Mouse (Mus musculus): ENCODE results near the gene Srrm4.
A peak's percentile ranks its signal among the peaks of the same experiment; 100 is the strongest.

Srrm4 gene

DNA sequence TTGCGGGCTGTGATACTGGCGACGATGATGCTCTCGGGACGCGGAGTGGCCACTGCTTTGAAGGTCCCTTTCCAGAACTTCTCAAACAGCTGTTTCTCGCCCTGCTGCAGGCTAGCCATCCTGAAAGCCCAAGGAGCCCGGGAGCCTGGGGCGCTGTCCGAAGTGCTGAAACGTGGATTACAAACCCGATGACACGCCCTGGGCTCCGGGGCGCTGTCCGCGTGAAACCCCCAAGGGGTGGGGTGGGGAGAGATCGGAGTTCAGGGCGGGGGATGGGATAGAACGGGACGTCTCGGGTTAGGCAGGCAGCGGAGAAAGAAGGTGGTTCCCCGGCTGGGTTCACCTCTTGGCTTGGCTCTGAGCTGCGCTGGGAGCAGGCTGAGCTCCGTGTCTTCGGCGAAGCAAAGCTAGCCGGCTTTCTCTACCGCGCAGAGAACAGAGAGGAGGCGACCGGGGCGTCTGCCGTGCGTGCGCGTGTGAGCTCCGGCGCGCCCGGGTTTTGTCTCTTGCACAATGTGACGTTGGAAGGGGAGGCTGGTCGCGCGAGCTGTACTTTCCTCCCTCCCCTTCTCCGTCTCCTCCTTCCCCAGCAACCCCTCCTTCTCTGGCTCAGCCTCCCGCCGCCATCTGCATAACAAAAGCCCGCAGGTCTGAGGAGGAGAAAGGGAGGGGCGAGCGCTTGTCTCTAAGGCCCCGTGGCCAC is at the start of gene Srrm4:
TSS of gene Srrm4 (minus strand) at position 472 of the 703 bp plus-strand sequence.
- peak; percentile 86 for DNase-seq (ENCODE audit: low spot score)

DNA sequence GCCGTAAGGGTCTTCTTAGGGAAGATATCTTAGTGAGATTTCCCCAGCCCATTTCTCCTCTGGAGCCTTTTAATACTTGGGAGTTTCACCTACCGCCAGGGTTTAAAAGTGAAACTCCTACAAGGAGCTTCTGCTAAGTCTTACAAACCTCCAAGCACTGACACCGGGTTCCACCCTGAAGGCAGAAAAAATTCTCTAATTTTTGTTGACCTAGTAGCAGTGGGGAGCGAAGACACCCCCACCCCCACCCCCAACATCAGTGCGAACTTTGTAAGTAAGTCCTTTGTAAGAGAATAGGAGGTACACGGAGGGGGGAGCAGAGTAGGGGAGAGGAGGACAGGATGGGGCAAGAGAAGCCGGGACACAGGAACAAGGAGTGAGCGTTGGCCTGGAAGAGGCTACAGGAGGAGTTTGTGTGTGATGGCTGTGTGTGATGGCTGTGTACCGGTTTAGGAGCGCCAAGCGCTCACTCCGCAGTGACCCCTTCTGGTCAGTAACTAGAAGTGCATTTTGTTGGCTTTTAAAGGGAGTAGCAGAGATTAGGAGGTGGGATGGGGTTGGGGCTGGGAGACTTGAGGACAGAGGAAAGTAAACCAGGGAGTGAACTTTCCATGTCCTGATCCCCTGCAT is 1.3 kb upstream of the Srrm4 start:
- DNase-seq (ENCODE audit: low spot score): peak; percentile 92

DNA sequence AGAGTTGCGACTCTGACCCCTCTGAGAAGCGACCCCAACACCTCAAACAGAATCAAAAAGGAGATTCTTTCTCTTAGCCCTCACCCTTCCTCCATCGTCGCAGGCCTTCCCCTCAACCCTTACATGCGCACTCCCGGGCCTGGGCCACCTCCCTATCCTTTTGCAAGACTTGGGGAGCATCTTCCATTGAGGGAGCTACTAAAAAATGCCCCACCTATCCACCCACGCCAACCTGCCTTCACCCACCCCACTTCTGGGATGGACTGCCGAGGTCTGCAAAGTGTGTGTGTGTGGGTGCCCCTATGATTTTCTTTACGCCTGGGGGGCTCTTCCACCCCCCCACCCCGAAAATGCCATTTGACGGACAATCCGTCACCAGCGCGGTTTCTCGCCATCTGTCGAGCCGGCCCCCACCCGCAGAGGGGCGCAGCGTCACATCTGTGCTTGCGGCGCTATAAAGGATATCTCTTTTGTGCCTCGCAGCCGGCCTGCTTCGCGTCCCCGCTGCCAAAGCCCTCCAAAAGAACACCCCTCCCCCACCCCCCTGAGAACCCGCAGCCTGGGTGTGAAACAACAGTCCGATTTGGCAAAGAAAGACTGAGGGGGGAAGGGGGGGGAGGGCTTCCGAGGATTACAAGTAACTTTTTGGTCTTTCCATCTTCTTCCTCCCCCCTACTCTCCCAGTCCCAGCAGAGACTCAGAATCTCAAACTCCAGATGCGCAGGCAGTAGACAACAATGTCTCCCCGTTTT is 608 bp upstream of the Srrm4 start:
- peak; percentile 75 for DNase-seq (ENCODE audit: low spot score)

DNA sequence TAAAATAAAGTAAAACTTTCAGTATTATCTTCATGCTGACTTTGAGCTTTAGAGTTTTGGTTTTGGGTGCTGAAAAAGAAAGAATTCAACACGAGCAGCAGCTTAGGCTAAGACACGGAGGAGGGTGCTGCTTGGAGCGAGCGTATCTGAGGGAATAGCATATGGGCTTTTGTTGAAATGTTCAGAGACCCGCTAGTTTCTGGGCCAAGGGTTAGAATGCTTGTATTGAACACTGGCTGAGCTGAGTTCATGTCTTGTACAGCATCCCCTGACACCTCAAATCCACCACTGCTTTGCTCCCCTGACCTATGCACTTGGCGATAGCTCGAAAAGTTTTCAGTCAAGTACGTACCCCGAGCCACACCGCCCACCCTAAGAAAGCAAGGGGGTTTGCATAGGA is 919 bp downstream of the Srrm4 start:
- DNase-seq (ENCODE audit: low spot score): no peak

DNA sequence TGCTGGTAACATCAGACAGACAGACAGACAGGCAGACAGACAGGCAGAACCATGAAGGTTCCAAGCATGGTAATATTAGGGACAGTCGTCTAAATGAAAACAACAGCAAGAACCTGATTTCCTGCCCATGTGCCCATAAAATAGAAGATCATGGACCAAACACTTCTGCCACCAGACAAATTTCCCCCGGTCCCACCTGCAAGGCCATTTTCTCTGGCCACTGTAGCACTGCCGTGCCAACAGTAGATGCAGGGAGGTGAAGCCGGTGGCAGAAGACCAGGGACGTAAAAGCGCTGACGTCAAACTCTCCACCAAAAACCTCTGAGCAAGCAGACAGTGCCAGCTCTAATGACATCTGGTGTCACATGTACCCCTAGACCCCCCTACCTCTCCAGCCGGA is 2.0 kb downstream of the Srrm4 start:
- no peak for DNase-seq (ENCODE audit: low spot score)

DNA sequence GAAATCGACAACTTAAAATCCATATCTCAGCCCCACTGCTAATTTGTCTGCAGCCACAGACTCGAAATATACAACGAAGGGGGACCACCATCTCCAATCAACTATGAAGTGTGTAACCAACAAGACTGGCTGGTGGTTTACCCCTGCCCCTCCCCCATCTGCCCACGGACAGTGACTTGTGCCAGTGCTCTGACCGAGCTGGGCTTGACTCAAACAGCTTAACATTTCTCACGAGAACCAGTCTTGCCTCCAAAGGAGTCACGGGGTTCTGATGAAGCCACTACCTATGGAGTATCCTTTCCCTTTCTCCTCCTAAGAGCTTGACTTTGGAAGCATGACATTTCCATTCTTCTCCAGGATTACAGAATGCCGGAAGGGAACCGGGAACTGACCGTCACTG is 2.8 kb downstream of the Srrm4 start:
- no peak for DNase-seq (ENCODE audit: low spot score)

DNA sequence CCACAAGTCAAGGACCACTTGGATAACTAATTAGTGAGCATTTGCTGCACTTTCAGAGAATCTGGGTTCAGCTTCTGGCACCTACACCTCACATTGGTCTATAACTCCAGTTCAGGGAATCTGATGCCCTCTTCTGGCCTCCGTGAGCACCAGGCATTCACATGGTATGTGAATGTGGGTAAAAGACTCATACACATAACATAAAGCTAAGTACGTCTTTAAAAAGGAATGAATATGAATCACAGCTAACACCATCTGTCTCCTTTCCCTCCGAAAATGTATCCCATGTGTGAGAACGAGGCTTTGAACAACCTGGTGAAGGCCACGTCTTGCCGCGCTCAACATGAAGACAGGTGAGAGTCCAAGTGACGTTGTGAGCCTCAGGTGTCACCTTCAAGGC is 12.1 kb downstream of the Srrm4 start:
- no peak for DNase-seq (ENCODE audit: low spot score)

DNA sequence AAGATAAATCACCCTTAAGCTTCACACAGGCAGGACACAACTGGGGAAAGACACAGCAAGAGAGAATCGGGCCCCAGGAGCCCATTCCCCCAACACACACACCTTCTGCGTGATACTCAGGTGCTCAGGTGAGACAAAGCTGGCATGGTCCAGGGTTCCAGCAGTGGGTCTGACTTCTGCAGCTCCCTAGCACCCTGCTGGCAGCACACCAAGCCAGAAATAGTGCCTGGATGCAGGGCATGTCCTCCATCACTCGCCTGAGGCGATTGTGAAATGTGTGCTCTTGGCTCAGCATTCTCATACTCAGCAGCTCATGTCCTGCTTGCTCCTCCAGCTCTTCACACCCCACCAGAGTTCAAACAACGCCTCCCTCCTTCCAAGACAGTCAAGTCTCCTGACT is 14.5 kb downstream of the Srrm4 start:
- no peak for DNase-seq (ENCODE audit: low spot score)

DNA sequence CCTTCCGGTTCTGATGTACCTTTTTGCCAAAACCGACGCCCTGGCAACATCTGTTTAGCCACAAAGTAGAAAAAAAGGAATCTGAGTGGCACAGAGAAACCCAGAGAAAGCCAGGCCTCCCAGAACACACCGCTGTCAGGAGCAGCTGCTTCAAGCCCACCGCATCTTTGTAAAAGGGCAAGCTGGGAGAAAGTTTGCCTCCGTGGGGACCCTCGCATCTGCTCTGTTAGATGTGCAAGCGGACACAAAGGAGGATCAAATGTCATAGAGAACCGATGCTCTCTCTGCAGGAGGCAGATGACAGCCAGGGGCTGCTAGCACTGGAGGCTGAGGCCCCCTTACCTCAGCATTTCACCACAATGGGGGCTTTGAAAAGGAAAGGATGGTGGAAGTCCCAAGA is 18.3 kb downstream of the Srrm4 start:
- DNase-seq (ENCODE audit: low spot score): peak; percentile 58

DNA sequence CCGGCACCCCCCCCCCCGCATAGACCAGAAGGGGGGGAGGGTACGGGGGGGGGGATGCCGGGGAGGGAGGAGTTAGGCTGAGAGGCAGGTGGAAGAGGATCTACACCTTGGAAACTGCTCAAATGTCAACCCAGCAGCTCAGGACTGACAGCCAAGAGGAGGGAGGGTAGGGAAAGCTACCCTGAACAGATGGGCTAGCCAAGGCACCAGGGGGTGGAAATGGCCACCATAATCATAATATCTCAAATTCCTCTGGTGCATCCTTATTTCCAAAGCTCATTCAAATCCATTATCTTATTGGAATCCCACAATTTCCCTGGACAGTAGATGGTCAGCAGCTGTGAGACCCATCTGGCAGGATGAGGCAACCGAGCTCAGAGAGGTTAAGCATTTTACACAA is 19.7 kb downstream of the Srrm4 start:
- peak; percentile 43 for DNase-seq (ENCODE audit: low spot score)

DNA sequence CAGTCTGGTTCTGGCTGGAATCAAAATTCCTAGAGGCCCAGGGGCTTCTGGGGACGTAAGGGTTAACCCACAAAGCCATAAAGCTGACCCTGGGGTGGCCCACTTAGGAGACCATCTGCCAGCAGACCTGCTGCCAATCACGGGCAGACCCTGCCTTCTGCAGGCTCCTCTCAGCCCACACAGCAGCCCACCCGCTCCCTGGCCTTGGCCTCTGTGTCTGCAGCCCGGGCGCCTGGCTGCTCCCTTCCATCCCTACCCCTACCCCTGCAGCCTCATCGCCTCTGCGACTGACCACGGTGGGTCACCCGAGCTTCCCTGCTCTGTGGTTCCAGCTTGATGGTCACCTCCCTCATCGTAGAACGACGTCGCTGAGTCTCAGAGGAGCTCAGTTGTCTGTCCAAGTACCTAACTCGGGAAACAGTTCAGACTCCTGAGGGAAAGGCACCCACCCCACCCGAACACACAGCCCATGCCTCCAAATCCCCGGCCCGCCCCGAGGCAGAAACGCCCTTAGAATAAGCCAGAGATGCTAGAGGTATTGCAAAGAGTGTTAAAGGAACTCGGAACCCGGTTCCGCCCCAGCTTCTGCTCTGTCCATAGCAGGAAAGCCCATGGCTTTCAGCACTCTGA is 20.3 kb downstream of the Srrm4 start:
- peak; percentile 83 for DNase-seq (ENCODE audit: low spot score)

DNA sequence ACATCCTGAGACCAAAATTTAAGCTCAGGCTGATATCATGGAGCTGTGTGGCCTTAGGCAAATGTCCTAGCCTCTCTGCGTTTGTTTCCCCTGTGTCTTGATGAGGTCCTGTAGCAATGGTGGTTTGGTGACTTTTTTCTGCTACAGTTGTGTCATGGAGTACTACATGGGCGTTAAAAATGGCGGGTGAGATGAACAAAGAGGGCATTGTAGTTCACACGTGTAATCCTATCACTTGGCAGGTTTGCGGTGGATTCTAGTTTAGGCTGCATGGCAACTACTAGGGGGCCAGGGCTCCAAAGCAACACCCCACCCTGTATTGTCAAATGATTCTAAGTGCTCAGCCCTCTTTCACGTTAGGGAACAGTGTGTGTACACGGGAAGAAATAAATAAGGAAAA is 21.1 kb downstream of the Srrm4 start:
- DNase-seq (ENCODE audit: low spot score): no peak

DNA sequence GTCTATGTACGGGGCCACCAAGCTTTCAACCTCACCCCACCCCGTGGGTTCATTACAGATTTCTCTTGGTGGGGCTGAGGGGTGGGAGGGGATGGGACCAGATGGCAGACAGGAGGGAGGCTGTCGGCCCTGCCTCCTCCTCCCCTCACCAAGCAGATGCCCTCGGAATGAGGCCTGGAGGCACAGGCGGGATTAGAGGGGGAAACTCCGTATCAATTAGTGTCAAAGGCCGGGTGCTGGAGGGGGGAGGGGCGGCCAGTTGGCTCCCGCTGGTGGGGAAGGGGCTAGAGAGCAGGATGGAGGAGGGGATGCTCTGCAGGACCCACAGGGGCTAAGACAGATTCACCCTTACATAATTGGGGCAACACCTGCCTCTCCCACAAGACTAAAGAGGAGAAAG is 22.0 kb downstream of the Srrm4 start:
- DNase-seq (ENCODE audit: low spot score): peak; percentile 92

DNA sequence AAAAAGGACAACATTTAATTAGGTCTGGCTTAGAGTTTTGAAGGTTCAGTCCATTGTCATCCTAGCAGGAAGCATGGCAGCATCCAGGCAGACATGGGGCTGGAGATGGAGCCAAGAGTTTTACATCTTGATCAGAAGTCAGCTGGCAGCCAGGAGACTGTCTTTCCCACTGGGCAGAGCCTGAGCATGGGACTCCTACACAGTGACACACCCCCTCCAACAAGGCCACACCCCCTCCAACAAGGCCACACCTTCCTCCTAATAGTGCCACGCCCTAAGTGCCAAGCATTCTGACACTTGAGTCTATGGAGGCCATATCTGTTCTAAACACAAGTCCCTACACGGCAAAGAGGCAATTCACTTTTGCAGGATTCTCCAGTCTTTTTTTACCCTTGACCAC is 23.6 kb downstream of the Srrm4 start:
- no peak for DNase-seq (ENCODE audit: low spot score)

DNA sequence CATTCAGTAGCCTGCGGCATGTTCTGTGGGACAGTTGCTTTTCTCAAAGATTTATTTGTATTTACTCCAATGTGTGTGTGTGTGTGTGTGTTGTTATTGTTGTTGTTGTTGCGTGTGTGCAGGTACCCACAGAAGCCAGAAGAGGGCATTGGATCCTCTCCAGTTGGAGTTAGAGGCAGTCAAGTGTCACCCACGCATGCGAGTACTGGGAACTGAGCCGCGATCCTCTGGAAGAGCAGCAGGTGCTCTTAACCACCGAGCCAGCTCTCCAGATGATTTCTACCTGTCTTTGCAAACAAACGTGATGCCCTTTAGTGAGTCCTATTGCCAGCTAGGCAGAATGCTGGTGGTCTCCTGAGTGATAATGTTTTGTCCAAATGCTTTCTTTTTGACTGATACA is 24.3 kb downstream of the Srrm4 start:
- no peak for DNase-seq (ENCODE audit: low spot score)

DNA sequence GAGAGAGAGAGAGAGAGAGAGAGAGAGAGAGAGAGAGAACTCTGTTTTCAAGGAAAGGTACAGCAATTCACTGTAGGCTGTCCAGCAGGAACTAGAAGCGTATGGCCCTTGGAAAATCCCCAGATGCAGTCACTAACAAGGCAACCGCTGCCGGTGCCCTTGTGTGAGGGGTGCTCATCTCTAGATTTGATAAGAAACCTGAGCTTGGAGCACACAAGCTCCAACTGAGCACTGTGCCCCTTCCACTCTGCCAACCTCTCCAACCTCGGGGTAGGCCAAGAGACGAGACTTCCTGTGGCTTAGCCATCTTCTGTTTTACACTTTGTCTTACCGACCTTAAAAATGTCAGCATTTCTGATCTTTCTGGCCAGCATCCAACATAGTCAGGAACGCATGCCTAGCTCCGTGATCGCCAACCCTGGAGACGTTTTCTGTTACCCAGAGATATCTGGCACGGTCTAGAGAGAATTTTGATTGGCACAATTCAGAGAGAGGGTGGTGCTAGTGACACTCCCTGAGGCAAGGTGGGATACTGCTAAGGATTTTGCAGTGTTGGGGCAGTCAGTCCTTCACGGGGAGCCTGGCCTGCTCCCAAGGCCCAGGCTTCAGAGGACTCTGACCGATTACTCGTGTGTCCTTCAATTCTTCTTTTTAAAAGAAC is 25.1 kb downstream of the Srrm4 start:
- DNase-seq (ENCODE audit: low spot score): no peak

DNA sequence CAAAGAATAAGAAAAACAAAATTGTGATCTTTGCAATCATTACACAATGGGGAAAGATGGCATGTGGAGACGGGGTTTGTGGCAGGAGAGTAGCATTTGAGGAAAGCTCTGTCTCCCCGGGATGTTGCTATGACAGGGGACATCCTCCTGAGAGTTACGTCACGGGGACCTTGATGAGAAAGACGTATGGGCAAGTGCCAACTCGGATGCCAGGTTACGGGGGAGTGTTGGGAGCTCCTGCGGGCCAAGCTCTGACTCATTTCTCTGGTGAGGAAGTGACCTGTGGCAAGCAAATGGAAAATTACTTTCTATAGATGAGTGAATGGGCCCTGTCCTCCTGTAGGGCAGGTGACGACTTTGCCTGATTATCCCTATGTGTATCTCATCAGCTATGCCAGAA is 26.0 kb downstream of the Srrm4 start:
- DNase-seq (ENCODE audit: low spot score): no peak

DNA sequence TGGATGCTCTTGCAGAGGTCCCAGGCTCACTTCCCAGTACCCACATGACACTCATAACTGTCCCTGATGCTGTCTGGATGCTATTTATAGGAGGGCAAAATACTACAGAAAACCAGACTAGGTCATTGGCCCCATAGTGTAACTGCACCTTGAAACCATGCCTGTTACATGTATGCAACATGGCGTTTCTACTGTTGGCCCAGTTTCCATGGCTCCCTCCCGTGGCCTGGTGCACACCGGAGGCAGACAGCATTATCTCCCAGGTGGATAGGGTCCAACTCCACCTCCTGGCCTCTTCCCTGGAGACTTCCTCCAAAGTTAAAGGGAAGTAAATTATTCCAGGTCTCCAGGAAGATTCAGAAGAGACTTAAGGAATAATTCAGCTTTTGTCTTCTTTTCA is 27.2 kb downstream of the Srrm4 start:
- no peak for DNase-seq (ENCODE audit: low spot score)

DNA sequence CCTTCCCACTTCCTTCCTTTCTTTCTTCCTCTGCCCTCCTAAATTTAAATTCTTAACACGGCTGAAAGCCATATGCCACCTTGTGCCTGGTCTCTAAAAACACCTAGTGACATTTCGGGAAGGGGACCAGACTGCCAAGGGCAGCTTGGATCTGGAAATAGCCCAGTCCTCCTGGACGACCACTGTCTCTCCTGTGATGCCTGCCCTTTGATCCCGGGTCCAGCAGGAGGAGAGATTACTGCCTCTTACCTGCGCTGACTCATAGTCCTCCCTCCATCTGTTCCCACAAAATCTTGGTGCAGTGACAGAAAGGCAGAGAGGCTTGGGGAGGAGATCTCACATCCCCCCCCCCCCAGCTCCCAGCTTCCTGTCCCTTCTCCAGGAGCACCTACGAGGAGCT is 27.9 kb downstream of the Srrm4 start:
- no peak for DNase-seq (ENCODE audit: low spot score)

DNA sequence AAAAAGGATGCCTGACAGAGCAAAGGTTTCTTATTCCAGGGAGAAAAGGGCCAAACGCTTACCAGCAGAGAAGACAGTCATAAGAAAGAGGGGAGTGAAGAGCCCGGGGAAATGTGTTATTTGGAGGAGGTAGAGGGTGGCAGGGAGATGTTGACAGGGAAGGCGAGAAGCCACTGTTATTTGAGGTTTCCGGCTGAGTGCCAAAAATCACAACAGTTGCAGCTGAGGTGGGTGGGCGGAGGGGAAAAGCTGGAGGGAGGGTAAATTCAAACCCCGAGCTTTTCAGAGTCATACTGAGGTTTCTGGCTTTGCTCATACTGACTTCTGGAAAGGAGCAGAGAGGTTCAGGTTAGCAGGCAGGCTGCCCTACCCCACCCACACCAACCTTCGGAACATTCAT is 32.5 kb downstream of the Srrm4 start:
- DNase-seq (ENCODE audit: low spot score): no peak

DNA sequence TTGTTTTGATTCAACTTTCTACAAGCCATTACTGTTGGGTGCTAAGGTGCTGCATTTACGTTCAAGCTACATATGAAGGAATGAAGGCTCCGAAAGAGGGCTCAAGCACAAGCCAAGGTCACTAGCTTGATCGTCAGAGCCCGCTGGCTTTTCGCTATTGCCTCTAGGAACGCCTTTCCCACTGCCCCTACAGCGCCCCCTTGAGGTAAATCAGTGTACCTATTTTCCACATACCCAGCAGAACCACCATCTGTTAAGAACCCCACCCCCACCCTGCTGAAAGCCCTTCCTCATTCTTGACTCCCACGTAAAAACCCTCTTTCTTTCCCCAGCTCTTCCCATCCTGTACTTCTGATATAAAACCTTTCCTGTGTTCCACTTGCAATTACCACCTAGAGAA is 35.0 kb downstream of the Srrm4 start:
- DNase-seq (ENCODE audit: low spot score): peak; percentile 45

DNA sequence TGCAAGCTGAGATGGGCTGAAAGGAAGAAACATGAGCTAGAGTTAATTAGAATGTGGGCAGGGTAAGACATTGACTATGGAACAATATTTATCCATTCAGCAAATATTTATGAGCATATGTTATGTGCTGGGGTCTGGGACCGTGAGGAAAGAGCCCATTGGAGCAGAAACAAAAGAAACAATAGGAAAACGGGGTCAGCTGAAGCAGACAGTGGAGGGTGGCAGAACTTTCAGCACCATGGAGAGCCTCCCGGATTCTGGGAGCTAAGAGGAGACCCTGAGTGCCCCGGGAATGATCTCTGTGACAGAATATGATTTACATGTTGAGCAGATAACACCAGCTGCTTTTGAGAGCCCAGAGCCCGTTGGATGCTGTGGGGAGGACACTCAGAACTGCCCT is 37.7 kb downstream of the Srrm4 start:
- DNase-seq (ENCODE audit: low spot score): peak; percentile 91

Measured in retina, embryonic 14.5 days (tissue).